Mouse (Mus musculus) ovary, postnatal 36 days (tissue): ENCODE measurements around the gene Plpp6.

Experiments
- DNase-seq: peaks from one replicate; pipeline ENCODE4 v3.0.0; 2022; ENCODE audit warnings: low spot score, mixed read lengths

Gene Plpp6

DNA sequence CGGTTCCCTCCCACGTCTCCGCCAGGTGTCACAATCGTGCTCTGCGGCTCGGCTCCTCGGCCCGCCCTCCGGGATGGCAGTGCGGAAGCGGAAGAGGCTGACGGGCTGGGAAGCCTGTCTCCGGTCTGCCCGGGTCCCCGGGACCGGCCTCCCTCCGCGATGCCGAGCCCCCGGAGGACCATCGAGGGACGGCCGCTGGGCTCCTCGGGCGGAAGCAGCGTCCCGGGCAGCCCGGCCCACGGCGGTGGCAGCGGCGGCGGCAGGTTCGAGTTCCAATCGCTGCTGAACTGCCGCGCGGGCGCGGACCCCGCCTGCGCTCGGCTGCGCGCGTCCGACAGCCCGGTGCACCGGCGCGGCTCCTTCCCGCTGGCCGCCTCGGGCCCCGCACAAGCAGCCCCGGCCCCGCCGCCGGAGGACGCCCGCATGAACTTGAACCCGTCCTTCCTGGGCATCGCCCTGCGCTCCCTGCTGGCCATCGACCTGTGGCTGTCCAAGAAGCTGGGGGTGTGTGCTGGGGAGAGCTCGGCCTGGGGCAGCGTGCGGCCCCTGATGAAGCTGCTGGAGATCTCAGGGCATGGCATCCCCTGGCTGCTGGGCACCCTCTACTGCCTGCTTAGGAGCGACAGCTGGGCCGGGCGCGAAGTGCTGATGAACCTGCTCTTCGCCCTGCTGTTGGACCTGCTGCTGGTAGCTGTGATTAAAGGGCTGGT, at the start of gene Plpp6:
Plpp6 (plus strand) TSS at position 112 of the 710 bp plus-strand sequence.
- DNase-seq = peak; percentile 84

DNA sequence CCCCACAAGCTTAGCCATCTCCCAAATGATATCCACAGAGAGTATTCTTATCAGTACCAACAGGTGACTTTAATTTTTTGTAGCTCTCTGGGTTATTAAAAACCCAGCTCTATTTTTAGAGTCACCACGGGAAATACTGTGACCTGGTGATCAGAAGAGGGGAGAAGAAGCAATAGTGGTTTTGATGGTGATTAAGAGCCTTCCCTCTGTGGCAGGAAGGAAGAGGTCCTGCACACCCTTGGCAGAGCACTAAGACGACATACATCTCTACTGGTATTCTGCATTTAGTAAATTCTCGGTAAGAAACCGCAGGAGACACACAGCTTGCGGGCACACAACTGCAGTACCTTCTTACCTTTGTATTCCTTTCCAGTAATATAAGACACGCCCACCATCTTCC, 49.2 kb upstream of the Plpp6 start:
- DNase-seq = no peak

DNA sequence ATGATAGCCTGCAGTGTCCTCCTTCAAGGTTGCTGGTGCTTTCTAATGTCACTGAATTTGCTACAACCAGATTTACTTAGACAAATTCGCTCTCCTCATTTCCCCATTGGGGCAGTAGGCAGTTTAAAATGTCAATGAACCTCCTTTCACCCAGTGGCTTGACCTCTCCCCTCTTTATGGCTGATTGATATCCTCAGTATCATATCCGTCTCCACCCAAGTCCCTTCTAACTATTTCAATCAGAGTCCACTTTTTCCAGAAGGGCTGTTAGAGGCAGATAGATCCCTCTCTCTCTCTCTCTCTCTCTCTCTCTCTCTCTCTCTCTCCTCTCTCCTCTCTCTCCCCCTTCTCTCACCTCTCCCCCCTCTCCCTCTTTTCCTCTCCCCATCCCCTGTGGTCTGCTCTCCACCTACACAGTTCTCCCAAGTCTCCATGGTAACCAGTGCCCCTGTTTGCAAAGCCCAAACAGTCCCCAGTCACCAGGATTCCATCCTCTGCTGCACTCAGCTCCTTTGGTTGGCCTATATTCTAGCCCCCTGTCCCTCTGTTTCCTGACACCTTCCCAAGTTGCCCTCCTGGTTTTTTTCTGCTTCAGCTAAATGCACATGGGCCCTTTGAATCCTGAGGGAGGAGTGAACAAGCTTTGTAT, 48.0 kb upstream of the Plpp6 start:
- no peak for DNase-seq

DNA sequence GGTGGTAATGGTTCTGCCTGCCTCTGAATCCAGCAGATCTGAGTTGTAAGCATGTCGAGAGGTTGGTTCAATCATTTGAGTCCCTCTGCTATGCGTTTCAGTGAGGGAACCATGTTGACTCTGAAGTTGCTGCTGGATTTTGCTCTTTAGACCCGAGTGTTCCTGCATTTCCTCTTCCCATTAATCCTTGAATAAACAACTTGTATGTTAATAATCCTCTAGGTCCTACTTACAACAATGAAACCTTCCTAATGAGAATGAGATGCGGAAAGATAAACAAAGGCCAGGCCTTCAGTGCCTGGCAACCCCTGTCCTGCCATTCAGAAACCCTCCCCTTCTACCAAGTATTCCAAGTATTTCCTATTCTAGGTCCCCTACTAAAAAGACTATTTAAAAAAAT, 47.3 kb upstream of the Plpp6 start:
- no peak for DNase-seq

DNA sequence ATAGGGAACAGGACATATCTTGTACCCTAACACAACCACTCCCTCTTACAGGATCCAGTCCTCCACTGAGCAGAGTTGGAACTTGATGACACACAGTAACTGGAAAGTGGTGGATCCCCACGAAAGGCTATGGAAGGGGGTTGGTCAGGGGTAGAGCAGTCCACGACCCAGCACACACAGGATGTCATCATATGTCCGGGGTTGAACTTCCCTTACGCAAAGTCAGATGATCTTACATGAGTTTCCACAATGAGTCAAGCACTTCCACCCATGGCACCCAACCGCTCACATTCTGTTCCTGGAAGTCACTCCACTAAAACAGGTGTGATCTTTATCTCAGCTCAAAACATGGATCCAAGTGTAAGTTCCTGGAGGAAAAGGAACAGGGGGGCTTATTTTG, 45.9 kb upstream of the Plpp6 start:
- DNase-seq = no peak

DNA sequence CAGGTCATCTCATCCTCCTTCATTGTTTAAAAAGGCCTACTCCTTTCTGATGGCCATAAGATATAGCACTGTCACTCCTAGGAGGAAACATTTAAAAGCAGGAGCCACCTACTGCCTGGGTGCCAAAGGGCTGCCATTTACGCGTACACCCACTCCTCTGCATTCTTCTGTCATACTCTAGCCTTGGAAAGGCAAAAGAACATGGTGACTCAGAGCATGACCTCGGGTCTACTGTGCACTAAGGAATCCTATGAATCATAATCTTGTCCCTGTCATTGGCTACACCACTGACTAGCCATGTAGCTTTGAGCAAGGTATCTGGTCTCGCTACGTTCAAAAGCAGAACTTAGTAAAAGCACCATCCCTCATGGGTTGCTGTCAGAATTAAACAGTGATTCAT, 37.4 kb upstream of the Plpp6 start:
- no peak for DNase-seq

DNA sequence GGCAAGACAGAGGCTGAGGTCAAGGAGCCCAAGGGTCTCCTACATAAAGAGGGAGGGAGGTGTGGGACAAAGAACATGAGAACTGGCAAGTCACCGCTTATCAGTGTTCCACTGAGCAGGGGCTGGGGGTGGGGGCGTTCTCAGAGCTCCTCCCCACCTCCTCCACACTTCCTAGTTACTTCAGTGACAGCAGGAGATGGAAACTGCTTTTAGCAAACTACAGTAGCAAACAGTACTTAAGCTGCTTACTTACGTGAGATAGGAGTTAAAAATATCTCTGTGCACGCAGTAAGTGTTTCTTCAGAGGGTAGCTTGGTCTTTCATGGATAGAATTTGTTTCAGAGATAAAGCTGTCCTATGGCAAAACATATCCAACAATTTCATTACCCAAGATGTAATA, 36.4 kb upstream of the Plpp6 start:
- DNase-seq = no peak

DNA sequence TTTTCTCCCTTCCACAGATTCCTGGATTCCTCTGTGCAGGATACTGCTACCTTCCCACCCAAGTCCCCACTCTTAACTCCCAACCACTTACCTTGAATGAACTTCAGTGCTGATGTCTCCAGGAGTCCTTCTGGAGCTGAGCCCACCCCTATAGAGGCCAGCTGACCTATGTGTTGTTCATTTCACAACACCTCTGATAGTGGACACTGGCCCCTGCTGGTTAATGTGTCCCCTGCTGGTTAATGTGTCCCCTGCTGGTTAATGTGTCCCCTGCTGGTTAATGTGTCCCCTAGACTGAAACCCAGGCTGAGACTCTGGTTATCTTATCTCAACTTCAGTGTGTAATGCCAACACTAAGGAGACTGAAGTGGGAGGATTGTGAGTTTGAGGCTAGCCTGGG, 34.7 kb upstream of the Plpp6 start:
- DNase-seq = no peak

DNA sequence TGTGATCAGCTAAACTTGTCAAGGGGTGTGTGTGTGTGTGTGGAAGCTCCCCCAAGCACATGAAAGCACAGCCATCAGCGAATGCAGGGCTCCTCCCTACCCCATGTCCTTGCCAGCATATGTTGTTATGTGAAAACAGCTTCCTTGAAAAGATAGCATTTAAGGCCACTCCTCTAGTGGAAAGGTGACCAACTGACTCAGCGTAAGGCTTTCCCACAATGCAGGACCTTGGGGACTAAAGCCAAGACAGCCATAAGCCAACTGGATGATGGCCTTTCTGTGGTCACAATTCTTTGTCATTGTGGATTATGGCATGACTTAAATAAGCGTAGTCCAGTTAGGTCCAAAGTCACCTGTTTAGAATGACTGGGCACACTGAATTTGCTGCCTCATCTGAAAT, 28.9 kb upstream of the Plpp6 start:
- DNase-seq = no peak

DNA sequence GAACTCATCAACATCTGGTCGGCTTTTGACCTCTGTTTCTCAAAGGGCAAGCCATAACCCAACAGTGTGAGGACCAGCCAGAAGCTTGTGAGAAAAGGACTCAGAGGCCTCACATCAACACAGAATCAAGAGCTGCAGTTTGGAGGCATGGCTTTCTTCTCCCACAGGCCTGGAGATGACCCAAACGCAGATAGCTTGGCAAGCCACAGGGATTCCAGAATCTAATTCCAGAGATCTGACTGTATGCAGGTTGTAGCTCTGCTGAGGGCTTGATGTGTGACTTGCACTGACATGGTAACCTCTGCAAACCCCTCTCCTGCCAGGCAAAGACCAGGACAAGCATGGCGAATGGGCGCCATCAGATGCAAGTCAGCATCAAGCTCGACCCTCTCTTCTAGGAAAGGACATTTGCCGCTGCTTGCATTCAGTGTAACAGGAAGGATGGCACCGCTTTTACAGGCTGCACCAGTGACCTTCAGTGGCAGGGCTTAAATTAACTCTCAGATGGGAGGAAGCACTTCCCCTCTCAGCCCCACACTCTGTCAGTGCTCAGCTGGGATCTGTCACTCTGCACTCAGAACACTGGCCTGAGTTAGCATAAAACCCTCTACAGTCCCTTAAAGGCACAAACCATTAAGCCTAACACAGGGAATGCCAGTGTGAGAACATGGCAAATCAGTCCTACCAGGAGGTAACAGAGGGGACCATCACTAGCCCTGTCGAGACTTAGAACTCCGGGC, 23.4 kb upstream of the Plpp6 start:
- no peak for DNase-seq

DNA sequence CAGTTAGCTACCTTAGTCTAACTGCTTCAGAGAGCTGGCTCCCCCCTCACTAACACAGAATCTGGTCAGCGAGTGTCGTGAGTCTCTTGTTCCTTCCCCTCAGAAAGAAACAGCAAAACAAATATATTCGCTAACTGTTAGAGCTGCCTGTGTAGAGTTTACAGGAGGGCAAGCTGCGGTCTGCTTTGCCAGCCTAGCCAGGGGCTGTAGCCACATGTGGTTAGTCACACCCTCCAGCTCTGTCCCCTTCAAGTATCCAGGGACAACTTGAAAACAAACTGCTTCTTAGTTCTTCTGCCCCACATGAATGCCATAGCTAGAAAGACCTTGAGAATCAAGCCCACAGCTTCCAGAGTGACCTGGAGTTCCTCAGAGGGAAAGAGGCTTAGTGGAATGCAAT, 22.5 kb upstream of the Plpp6 start:
- DNase-seq = no peak

DNA sequence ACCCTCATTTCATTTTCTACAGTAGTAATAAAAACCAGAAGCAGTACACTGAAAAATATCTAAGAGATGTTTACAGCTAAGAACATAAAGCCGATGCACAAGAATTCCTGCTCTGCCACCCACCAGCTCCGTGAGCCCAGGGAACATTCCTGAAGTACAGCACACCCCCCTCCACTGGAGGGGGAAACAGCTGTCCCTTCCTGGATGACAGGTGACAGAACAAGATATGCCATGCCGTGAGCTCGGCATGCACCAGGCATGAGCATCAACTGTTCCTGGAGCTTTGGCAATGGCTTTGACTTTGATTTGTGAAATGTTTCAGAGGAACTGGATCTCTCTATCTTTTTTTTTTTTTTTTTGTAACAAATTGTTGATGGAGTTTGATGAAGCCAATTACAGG, 17.0 kb upstream of the Plpp6 start:
- no peak for DNase-seq

DNA sequence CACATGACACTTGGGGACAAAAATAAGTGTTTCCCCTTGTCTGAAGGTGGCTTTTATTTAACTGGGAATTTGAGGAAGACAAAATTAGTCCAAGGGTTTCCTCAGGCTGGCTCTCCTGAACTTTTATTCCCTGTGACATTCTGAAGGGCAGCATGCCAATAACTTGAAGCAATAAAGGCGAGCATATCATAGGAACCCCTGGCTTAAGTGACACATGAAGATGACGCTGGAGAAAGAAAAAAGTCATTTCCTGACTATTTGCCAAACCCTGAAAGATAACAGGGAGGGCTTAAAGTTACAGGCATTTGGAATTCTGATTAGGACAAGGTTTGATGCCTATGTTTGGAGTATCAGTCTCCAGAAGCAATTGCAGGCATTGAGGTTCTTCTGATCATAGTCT, 16.4 kb upstream of the Plpp6 start:
- no peak for DNase-seq

DNA sequence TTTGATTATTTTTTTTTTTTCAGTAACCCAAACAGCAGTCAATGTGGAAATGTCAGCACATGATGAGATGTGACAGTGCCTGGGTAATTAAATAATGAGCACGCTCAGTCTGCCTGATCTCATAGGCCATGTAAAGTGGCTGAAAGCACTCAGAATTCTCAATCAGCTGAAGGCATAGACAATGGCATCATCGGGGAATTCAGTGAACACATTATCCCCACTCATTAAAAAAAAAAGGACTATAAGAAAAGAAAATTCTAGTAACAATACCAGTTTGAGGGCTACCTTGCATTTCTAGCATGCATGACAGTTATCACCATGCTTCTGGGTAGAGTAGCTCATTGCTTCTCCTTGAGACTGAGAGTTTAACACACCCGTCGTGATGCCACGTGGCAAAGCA, 12.5 kb upstream of the Plpp6 start:
- DNase-seq = no peak

DNA sequence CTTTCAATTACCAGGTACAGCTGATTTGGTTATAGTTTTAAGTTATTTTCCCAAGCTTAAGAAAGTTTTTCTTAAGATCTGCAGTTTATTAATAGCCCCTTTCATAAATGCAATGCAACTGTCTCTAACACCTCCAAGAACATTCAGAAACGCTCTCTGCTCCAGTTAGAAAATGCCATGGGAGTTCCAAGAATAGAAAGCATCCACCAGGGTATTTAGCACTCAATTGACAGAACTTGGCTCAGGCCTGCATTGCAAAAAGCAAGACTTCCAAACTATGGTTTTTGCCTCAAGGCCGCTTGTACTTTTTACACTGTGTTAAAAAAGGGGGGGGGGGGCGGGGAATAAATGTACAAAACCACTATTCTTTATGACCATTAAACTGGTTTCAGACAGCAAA, 640 bp upstream of the Plpp6 start:
- DNase-seq = no peak

DNA sequence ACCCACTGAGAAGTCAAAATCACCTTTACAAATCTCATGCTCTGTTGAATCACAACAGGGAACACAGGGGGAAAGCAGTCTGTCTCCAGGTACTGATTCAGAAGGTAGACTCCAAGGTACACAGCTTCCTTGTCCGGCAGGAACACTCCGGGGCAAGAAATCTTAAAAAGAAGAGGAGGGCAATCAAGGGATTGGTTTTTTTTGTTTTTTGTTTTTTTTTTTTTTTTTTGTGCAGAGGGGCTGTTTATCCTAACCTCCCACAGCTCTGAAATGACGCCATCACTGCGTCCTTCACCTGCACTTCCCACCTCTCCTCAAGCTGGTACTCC, 276 bp upstream of the Plpp6 start:
- DNase-seq = no peak

DNA sequence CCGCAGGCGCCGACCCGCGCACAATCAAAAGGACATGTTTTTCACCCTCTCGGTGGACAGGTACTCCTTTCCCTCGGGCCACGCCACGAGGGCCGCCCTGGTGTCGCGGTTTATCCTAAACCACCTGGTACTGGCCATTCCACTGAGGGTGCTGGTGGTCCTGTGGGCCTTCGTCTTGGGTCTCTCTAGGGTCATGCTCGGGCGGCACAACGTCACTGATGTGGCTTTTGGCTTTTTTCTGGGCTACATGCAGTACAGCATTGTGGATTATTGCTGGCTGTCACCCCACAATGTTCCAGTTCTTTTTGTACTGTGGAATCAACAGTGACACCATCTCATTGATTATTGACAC, 775 bp downstream of the Plpp6 start:
- no peak for DNase-seq

DNA sequence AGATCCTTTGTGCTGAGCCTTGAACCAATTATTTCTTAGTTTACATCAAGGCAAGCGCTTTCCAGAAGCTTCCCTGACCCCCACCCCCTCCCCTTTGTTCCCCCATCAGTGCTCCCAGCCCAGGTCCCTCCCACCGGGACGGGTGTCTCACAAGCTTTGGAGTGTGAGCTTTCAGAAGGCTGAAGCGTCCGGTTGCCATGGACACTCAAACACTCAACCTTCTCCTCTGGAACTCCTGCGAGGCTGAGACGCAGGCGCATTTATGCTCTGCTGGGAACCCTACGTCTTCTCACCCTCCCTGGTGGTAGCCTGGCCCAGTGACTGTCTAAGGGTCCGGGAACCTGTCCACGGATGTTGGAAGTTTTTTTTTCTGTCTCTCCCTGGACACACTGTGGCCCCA, 3.9 kb downstream of the Plpp6 start, which contains the start of gene 4430402I18Rik:
4430402I18Rik (minus strand) TSS at position 149 of the 400 bp plus-strand sequence.
- peak; percentile 11 for DNase-seq

DNA sequence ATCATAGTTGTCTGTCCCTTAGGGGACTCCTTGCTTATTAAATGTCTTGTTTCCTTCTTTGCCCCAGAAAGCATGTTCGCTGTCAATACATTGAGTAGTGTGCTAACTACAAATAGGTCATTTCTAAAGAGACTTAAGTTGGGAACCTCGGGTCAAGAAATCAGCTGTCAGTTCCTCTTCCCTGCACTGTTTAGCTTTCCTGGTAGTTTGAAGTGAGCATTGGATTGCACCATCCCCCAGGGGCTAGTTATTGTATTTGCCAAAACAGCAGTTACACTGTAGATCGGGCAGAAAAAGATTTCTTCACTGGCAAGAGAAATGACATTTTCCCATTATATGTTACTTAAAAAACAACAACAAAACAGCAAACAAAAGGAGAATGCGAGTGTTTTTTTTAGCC, 4.4 kb downstream of the Plpp6 start:
- DNase-seq = no peak

DNA sequence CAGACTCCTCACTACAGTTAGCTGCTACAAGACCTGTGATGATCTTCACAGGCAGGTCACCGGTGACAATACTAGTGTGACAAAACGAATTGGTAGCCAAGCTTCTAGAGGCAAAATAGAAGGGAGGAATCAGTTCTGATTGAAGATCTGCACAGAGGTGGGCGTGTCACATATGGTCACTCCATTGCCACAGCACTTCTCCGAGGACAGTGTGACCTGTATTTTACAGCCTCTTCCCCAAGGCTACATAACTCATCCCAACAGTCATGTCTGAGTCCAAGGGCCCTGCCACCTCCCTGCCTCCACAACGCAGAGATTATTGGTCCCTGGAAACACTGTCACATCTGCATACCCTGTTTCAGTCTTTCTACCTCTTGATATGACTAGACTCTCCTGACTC, 5.5 kb downstream of the Plpp6 start:
- no peak for DNase-seq

DNA sequence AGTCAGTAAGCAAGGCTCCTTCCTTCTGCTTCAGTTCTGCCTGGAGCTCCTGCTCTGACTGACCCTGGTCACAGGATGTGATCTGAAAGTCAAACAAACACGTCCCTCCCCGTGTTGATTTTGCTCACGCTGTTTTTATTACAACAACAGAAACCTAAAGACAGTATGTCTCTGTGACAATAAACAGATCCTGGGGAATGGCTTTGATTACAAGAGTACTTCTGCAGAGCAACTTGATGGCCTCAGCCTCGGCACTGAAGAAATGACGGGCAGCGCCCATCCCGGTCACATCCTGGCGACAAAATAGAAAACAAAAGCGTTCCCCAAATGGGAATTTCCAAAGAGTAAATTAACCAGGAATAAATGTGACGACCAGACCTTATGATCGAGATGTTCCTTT, 6.5 kb downstream of the Plpp6 start:
- no peak for DNase-seq

DNA sequence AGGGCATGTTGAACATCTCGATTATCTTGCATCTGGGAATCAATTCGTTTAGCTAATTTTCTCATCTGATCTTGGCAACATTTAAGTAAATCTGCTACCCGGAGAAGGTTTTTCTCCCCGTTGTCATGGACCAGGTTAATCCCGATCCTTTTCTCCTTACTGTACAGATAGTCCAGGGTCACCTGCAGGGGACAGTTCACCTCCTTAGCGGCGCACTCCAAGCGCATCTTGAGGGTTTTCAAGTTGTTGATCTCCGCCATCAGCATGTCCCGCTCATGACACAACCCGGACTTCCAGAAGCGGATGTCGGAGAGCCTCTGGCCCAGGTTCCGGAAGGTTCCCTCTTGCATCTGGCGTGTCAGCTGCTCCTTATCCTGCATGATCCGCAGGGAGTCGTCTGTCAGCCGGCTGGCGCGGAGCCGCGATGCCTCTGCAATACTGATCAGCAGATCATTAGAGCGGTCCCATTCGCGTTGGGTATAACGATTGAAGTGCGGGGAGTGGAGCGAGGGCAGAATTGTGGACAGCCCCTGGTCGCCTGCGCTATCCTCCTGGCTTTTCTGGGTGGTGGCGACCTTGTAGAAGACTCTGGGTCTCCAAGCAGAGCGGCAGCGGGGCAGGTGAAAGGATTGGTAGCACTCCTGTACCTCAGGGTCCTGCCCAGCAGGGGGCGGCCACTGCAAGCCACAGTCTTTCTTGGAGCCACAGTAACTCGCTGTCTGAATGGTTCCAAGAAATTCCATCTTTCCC, 11.3 kb downstream of the Plpp6 start:
- peak; percentile 79 for DNase-seq

DNA sequence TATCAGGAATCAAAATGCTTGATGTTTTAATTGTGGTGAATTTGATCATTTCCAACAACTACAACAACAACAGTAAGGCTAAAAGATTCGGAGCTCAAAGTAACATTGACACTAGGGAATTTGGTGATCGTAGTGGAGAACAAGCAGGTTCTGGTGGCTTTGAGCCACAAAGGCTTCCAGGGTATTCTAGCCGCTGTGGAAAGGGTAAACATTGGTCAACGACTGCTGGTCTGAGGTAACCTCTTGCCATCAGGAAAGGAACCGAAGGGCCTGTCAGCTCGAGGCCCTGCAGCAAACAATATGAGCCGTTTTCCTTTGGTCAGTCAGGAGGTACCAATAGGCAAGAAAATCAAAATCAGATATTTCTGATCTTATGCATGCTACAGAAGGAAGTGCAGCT, 18.9 kb downstream of the Plpp6 start:
- DNase-seq = no peak
